Mouse (Mus musculus) right cerebral cortex, postnatal 10 days (tissue): Measurements from ENCODE around the gene Prmt1.

Experiments
- DNase-seq, 2 experiments: peaks; one replicate each; pipeline ENCODE4 v3.0.0; 2021; ENCODE audit warnings: low spot score in 2 of 2

Gene Prmt1

DNA sequence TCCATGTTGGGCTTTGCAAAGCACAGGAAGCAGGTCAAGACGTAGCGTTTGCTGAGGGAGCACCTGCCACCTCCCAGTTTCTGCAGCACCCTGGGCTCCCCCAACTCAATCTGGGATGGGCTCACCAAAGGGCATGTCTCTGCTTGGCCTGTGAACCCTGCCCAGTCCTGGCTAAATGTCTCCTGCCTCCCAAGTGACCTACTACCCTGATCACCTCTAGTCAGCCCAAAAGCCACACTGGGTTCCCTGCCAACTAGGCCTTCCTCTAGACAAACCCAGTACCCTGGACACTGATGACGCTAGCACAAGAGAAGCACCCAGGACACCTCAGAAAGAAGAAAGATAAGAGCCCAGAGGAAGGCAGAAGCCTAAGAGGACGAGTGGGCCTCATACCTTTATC lies 26.5 kb upstream of the Prmt1 start:
- DNase-seq = no peak

DNA sequence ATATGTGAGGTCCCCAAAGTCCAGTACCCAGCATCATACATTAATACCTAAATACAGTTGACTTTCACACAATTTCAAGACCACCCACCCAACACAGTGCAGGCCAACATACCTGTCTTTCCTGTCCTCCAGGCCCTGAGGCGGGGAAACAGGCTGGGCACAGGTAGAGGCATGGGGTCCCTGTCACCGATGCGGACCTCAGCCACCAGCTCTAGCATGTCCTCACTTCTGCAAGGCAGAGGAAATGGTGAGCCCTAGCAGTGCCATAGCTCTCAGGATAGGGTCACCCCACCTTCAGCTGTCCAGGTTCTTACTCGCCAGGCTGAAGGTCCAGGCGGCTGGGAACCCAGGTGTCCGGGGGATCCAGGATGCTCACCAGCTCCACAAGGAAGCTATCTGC lies 25.6 kb upstream of the Prmt1 start:
- DNase-seq = no peak

- DNase-seq = no peak
Observed at GRCm38 (mm10) chr7:45008411-45008810, 22.0 kb upstream of the Prmt1 start.

DNA sequence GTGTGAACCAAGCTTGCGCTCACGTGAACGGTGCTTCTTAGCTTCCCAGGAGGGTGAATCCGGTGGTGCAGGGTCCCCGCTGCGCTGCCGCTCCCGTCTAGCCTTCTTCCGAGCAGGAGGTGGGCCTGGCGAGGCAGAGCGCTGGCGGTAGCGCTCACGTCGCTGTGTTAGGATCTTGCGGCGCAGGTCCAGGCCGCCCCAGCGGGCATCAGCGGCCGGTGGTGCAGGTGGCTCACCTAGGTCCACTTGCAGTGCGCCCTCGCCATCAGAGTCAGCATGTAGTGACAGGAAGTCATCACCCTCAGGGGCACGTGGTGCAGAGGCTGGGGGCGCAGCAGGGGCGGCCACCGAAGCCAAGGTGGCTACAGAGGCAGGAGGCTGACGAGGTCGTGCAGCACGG lies 21.5 kb upstream of the Prmt1 start:
- DNase-seq = no peak

DNA sequence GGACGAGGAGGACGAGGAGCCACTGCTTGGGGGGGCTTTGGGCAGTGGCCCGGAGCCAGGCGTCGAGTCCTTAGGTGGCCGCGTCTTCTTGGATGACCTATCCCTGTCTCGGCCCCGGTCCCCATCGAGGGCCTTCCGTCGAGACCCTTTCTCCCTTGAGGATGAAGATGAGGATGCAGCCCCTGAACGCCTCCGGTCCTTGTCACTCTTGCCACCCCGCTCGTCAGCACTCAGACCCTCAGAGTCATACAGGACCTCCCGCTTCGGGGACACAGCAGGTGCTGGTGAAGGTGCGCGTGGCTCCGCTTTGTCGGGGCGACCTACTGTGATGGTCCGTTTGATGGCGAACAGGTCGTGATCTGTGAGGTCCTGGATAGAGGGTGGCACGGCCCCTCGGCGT lies 20.8 kb upstream of the Prmt1 start:
- no peak for DNase-seq

DNA sequence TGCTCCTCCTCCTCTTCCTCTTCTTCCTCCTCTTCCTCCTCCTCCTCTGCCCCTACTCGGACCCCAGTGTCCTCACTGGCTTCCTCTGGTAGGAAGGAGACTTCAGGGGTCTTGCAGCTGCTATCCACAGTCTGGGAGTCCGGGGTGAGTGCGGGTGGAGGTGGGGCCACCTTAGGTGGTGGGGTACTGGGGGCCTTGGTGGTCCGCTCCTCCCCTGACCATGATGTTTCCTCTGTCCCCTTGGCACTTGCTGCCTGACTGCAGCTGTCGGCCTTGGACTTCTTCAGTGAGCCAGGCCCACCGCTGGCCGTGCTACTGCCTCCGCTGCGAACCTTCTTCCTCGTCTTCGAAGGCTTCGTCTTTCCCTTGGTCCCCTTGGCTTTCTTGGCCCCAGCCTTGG lies 20.1 kb upstream of the Prmt1 start:
- DNase-seq = no peak

DNA sequence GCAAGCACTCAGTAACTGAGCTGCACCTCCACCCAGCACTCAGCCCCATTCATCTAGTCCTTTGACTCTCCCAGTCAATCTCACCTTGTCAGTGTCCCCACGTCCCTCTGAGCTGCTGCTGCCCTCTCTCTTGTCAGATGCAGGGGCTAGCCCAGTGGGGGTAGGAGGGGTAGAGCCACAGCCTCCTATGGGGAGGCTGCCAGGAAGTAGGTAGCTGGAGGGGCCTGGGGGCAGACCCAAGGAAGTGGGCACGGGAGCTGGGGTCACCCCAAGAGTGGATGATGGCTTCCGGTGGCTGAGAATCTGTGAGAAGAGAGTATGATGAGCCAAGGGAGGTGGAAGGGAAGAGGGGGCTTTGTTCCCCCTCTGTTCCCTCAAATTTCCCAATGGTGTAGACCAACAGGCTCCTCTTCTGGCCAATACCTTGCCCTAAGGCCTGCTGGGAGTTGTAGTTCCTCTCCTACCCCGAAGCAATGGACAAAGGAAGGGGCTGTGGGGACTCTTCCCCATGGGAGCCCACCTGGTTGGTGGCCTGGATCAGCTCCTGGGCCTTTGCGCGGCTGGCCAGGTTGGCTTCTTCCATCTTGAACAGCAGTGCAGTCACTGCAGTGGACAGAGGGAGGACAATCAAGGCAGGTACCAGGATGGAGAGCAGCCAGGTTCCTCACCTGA lies 19.1 kb upstream of the Prmt1 start:
- DNase-seq = no peak

GRCm38 (mm10) chr7:45004546-45004945 lies 18.2 kb upstream of the Prmt1 start:
- peak in 1 of 2 experiments; percentile 23 for DNase-seq

GRCm38 (mm10) chr7:45002440-45002839 lies 16.1 kb upstream of the Prmt1 start:
- DNase-seq = no peak

- DNase-seq = peak in 1 of 2 experiments; percentile 35
Observed at GRCm38 (mm10) chr7:45000539-45001114, 14.3 kb upstream of the Prmt1 start.

DNA sequence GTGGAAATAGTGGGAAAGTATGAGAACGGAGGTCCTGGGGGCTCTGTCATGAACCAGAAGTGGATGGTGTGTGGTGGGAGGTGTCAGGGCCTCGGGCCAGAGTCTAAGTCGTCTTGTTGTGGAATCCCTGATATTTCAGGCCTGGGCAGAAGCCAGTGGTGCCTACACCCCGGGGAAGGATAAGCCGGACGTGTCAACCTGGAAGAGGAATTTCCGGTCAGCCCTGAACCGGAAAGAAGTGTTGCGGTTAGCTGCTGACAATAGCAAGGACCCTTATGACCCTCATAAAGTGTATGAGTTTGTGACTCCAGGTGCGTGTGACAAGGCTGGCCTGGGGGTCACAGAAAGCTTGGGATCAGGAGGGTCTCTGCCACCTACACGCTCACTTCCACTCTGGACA lies 13.4 kb upstream of the Prmt1 start:
- DNase-seq = peak in 1 of 2 experiments; percentile 30

GRCm38 (mm10) chr7:44998501-44998955 lies 12.2 kb upstream of the Prmt1 start, which contains the start of gene Bcl2l12:
Gene Bcl2l12, minus strand, starts transcription at chr7:44998712.
- peak in 1 of 2 experiments; percentile 51 for DNase-seq

DNA sequence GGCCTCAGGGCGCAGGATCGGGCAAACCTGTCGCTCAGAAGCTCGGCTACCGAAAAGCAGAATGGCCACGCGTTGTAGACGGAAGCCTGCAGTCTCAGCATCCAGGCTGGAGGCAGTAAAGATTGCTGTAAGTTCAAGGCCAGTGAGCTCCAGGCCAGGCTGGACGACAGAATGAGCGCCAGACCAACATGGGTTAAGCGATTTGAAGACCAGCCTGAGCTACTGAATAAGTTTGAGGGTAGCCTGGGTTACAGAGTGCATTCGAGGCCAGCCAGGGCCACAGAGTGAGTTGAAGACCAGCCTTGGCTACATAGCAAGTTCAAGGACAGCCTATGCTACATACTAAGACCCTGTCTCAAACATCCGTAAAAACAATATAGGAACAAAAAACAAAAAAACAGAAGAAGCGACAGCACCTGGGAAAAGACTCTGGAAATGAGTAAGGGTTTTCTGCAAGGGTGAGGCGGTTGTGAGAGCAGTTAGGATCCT lies 11.6 kb upstream of the Prmt1 start:
- peak in 1 of 2 experiments; percentile 41 for DNase-seq

GRCm38 (mm10) chr7:44997231-44997939 lies 11.0 kb upstream of the Prmt1 start, which contains the start of gene Irf3:
Gene Irf3, plus strand, starts transcription at chr7:44997648.
- peak; percentile 97 to 98 for DNase-seq

GRCm38 (mm10) chr7:44996672-44997071 lies 10.3 kb upstream of the Prmt1 start:
- no peak for DNase-seq

DNA sequence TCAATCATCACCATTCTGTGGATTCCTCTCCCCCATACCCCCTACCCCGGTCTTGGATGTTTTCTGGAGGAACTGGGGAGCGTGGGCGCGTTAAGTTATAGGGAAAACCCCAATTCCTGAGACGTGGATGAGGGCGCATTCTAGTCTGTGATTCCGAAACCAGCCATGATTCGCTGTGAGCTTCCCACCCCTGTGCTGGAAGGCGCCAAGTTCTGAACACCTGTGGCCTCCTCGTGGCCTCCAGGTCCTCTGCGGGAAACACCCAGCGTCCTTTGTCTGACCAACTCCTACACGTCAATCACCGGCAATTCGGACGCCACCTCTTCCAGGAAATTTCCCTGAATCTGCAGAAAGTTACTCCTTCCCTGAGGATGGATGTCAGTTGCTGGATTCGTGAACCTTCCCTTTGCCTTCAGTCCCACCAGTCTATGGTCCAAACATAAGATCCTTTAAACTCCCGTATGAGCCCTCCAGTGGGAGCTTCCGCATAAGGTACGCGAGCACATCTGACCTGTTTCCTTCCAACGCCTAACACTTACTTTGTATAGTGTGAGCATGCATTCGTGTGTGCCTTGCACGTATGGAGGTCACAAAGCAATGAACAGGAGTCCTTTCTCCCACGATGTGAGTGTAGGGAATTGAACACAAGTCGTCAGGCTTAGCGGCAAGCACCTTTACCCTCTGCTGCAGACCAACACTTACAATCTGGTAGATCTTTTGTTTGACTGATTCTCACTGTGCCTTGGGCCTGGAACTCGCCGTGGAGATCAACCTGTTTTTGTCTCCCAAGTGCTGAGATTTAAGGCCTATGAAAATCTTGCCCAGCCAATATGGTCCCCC lies 731 bp upstream of the Prmt1 start:
- peak in 1 of 2 experiments; percentile 26 for DNase-seq

DNA sequence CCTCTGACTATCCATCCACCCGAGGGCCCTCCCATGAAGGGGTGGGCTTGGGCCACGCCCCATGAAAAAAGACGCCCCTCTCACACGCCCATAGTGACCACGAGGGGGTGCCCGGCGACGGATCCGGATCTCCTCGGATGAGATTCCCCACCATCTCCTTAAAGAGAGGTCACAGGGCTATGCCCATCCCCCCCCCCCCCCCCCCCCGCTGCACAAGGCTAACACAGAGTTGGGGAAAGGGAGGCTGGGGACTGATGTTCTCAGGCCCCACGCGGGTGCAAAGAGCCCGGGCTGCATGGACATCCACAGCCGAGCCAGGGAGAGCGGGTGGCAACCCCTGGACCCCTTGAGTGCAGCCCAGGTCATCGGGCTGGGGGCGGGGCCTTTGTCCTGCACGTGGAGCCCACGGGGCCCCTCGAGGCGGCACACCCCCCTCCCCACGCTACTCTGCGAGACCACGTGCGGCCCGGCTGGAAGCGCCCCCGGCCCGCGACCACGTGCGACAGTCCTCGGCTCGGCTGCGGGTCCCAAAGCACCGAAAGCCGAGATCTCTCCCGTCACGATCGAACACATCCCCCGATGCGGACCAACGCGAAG lies 675 bp downstream of the Prmt1 start:
- DNase-seq = peak; percentile 83

GRCm38 (mm10) chr7:44984833-44985164 lies 1.6 kb downstream of the Prmt1 start:
- DNase-seq = no peak

- DNase-seq = no peak
Observed at GRCm38 (mm10) chr7:44983944-44984832, 2.2 kb downstream of the Prmt1 start.

DNA sequence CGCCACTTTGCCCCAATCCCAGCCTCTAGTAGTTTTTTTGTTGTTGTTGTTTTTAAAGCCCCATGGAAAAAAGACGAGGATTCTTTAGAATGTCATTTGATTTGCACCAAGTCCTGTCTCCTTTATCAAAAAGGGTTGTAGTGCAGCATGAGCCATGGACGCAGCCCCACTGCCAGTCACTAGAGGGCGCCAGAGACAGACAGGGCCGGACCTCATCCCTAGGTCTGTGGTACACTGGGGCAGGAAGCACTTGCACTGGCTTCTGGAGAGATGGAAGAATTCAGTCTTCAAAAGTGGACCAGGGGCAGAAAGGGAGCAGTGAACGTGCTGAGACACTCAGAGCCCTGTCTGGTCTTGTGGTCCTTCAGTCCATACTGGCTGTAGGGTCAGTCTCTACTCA lies 3.3 kb downstream of the Prmt1 start:
- DNase-seq = peak; percentile 80 to 87
